Mouse (Mus musculus) neural tube, embryonic 15.5 days (tissue): ENCODE measurements at regions not wholly inside any gene's neighbourhood (a gene's known extent, or its start where the extent isn't known, plus 50 kb on each side); places are given as distances from the start of the nearest gene placed in this dataset.

Experiments used
- ATAC-seq: fragments of 200-750 bp; cut with Nextera tagmentation; 2 replicates; pipeline ENCODE4 v1.8.0; 2017; ENCODE audit warnings: mild to moderate bottlenecking, moderate TSS enrichment, moderate library complexity; ENCODE audit not compliant: low FRiP score
- H3K27ac ChIP-seq: fragments of 300-500 bp; sonication (generic); replicated peaks from 2 replicates; pipeline ENCODE4 v1.5.1; 2015; ENCODE audit warnings: mild to moderate bottlenecking, inconsistent platforms
- H3K27me3 ChIP-seq: fragments of 300-500 bp; sonication (generic); replicated peaks from 2 replicates; pipeline ENCODE4 v1.6.1; 2015; ENCODE audit warnings: inconsistent platforms
- H3K36me3 ChIP-seq: fragments of 300-500 bp; sonication (generic); 2 replicates; pipeline ENCODE4 v1.6.1; 2015; ENCODE audit warnings: inconsistent platforms
- H3K4me1 ChIP-seq: fragments of 300-500 bp; sonication (generic); 2 replicates; pipeline ENCODE4 v1.6.1; 2015; ENCODE audit warnings: inconsistent platforms
- H3K4me2 ChIP-seq: fragments of 300-500 bp; sonication (generic); 2 replicates; pipeline ENCODE4 v1.6.1; 2015; ENCODE audit warnings: inconsistent platforms, mild to moderate bottlenecking, moderate library complexity
- H3K4me3 ChIP-seq: fragments of 300-500 bp; sonication (generic); replicated peaks from 2 replicates; pipeline ENCODE4 v1.5.1; 2015; ENCODE audit warnings: mild to moderate bottlenecking, inconsistent platforms
- H3K9ac ChIP-seq: fragments of 300-500 bp; sonication (generic); replicated peaks from 2 replicates; pipeline ENCODE4 v1.6.1; 2015; ENCODE audit warnings: mild to moderate bottlenecking, inconsistent platforms
- H3K9me3 ChIP-seq: fragments of 300-500 bp; sonication (generic); replicated peaks from 2 replicates; pipeline ENCODE4 v1.6.1; 2016; ENCODE audit warnings: inconsistent platforms
- WGBS: fragments of 180-500 bp; shearing (Covaris S2); methylation state at CpG from one replicate; pipeline ENCODE4 v1.1.7; 2015; ENCODE audit warnings: mixed read lengths; 5-methylcytosine and 5-hydroxymethylcytosine counted together

DNA sequence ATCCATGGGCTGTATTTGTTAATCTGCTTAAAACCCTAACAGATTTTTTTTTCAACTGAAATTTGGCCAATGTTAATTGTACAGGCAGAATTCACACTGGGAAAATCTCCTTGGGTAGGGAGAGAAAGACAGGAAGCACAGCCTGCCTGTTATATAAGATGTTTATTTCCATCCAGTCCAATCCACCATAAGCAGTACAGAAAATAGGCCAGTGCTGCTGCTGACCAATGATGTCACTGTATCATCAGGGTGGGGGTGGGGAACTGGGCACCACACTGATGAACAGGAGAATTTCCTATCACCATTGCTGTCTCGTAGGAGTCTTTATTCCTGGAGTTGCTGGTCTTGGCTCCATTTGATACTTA, 320.0 kb upstream of the Dcn start:
- no peak overlapping the region for H3K4me2 ChIP-seq
- peak overlapping the region; percentile 19; the same call in 1 of the 2 replicates for H3K27ac ChIP-seq
- peaks cover 19% of the 10 kb centered on the region for H3K4me1 ChIP-seq
- no peaks in the 10 kb centered on the region for H3K9me3 ChIP-seq
- ATAC-seq, result peak; percentile 42; the same call in 1 of the 2 replicates
- no peak overlapping the region for H3K4me3 ChIP-seq
- 44% methylated on average over 1 of the region's 1 CpGs for WGBS
- no peak overlapping the region for H3K9ac ChIP-seq
- no peaks in the 10 kb centered on the region for H3K36me3 ChIP-seq
- H3K27me3 ChIP-seq, result no peaks in the 10 kb centered on the region

DNA sequence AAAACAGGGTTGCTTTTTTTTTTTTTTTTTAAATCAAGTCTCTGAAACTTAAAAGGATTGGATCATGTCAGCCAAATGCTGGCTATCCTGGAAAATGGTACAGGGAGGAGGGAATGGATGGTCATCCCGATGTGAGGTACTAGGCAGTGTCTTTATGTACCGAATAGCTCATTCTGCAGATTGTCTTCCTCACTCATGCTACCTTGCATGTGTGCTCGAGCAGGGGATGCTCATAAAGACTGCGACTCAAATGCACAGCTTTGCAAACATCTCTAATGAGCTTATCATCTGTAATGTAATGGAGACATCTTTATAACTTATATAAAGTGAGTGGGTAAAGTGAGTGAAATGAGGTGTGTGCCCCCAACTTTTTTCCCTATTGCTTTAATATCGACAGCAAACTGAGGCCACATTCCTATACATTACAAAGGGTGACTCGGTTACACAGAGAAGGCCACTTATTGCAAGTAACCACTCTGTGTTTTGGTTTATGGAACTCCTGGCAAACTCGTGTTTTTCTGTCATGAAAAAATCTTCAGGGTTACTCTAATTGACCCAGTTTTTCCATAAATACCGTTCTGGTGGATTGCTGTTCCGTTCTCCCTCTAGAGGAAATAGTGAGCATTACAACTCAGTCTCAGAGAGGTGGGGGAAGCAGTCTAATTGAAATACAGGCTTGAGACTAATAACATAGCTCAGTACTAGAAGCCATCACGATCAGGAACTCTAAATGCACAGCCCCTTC, 319.4 kb upstream of the Dcn start:
- 48% methylated on average over 10 of the region's 10 CpGs for WGBS
- ATAC-seq, result peak; percentile 56; the same call in 1 of the 2 replicates
- no peaks in the 10 kb centered on the region for H3K9me3 ChIP-seq
- H3K27ac ChIP-seq, result no peak overlapping the region
- H3K36me3 ChIP-seq, result no peaks in the 10 kb centered on the region
- H3K4me1 ChIP-seq, result peaks cover 19% of the 10 kb centered on the region
- H3K27me3 ChIP-seq, result no peaks in the 10 kb centered on the region
- no peak overlapping the region for H3K9ac ChIP-seq
- H3K4me3 ChIP-seq, result no peak overlapping the region
- H3K4me2 ChIP-seq, result no peak overlapping the region

DNA sequence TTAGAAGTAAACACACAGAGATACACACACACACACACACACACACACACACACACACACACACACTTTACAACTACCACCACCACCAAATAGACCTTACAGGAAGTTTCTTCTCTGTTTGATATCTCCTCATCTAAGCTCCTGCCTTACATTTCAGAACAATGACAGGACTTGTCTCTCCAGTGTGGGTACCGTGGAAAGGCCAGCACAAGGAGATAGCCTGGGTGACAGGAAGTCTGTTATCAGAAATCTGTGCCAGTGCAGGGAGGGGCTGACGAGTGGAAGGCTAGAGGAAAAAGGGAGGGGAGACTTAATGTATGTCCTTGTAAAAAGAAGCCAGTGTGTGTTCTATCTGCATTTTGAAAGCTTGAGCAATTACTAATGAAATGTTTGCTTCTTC, 318.5 kb upstream of the Dcn start:
- H3K4me2 ChIP-seq, result no peak overlapping the region
- no peak for ATAC-seq
- WGBS, result 37% methylated on average over 2 of the region's 2 CpGs
- H3K9me3 ChIP-seq, result no peaks in the 10 kb centered on the region
- peaks cover 19% of the 10 kb centered on the region for H3K4me1 ChIP-seq
- no peaks in the 10 kb centered on the region for H3K27me3 ChIP-seq
- H3K4me3 ChIP-seq, result no peak overlapping the region
- no peaks in the 10 kb centered on the region for H3K36me3 ChIP-seq
- no peak overlapping the region for H3K27ac ChIP-seq
- no peak overlapping the region for H3K9ac ChIP-seq

DNA sequence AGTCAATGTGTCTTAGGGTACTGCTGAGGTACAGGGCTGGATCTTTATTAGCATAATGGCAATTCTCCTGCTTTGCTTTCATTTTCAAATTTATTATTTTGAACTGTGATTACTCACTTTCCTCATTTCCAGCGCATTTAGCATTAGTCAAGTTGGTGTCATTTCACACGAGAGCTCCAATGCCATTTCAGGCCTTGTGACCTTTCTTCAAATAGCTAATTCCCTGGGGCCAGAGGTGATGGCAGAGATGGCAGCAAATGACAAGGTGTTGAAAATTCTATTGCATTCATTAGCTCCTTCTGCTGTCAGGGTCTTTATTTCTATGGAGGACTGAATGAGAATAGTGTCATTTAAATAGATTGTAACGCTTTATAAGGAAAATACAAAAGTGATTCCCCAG, 300.9 kb upstream of the Dcn start:
- H3K4me1 ChIP-seq, result no peaks in the 10 kb centered on the region
- no peaks in the 10 kb centered on the region for H3K9me3 ChIP-seq
- no peak overlapping the region for H3K27ac ChIP-seq
- WGBS, result 67% methylated on average over 3 of the region's 3 CpGs
- ATAC-seq, result no peak
- no peaks in the 10 kb centered on the region for H3K27me3 ChIP-seq
- H3K4me2 ChIP-seq, result no peak overlapping the region
- no peak overlapping the region for H3K9ac ChIP-seq
- no peak overlapping the region for H3K4me3 ChIP-seq
- H3K36me3 ChIP-seq, result no peaks in the 10 kb centered on the region

DNA sequence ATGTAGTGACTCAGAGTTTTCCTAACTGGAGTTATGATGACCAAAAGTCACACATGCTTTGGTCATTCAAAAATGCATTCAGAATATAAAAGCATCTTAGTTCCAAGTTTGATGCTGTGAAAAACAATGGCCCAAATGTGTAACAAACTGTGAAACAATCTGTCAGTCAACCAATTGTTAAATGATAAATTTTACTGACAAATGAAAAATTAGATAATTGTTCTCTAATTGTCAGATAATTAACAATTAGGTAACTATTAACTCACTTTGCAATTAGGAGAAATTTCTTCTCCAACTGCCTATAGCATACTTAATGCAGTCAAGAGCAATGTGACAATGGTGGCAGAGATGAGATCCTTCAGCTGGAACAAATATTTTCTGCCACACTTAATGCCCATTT, 289.7 kb upstream of the Dcn start:
- H3K27me3 ChIP-seq, result no peaks in the 10 kb centered on the region
- no peaks in the 10 kb centered on the region for H3K36me3 ChIP-seq
- no peak overlapping the region for H3K27ac ChIP-seq
- no peak overlapping the region for H3K4me3 ChIP-seq
- H3K4me2 ChIP-seq, result no peak overlapping the region
- no peaks in the 10 kb centered on the region for H3K4me1 ChIP-seq
- no peak for ATAC-seq
- no peak overlapping the region for H3K9ac ChIP-seq
- H3K9me3 ChIP-seq, result no peaks in the 10 kb centered on the region

DNA sequence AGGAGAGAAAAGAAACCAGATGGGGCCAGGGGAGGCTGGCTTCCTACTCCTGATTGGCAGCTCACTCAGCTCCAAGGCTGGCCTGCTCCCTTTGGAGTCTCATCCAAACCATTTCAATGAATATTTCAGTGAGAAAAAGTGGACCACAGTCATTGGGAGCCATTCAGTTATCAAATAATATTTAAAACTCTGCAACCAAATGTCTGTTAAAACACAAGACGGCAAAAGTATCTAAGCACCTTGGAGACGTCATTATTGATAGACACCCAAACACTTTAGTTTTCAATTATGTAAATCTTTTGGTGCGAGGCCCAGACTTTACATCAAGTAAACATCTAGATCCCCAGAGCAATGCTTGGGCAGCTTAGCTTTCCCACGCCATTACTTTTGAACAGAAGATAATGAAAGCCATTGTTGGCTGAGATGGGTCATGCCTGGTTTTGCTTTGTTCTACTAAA, 268.1 kb upstream of the Dcn start:
- 54% methylated on average over 4 of the region's 4 CpGs for WGBS
- H3K27me3 ChIP-seq, result no peaks in the 10 kb centered on the region
- ATAC-seq, result no peak
- H3K4me3 ChIP-seq, result no peak overlapping the region
- H3K27ac ChIP-seq, result no peak overlapping the region
- H3K4me2 ChIP-seq, result no peak overlapping the region
- H3K4me1 ChIP-seq, result no peaks in the 10 kb centered on the region
- no peak overlapping the region for H3K9ac ChIP-seq
- no peaks in the 10 kb centered on the region for H3K9me3 ChIP-seq
- H3K36me3 ChIP-seq, result no peaks in the 10 kb centered on the region

DNA sequence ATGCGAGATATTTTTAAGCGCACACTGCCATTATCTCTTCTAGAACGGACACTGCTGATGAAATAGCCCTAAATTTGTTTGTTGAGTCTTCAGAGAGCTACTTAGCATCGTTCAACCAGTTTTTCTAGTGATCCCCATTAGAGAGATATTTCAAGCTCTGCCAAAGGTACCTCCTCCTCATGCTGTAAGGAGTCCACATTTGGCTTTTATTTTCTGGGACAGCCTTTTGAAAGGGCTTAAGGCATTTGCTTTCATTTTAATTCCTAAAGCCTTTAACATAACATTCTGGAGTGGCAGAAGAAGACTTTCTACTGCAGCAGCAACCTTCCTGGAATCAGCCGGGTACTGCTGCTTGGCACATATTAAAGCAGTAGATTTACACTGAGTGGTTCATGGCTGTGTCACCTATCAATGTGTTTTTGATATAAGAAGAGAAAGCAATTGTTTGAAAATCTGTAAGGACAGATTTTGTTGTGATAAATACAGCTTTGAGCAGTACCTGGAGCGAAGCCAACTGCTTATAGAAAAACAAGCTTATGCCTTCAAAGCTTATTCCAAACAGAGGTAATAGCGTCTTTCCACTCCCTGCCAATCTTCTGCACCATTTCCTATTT, 267.5 kb upstream of the Dcn start:
- Histone ChIP-seq H3K9me3 (no peaks in the 10 kb centered on the region), H3K27ac (no peak overlapping the region), H3K27me3 (no peaks in the 10 kb centered on the region), H3K9ac (no peak overlapping the region), H3K36me3 (no peaks in the 10 kb centered on the region), H3K4me2 (no peak overlapping the region), H3K4me3 (no peak overlapping the region), H3K4me1 (no peaks in the 10 kb centered on the region)
- 69% methylated on average over 7 of the region's 7 CpGs for WGBS
- no peak for ATAC-seq

DNA sequence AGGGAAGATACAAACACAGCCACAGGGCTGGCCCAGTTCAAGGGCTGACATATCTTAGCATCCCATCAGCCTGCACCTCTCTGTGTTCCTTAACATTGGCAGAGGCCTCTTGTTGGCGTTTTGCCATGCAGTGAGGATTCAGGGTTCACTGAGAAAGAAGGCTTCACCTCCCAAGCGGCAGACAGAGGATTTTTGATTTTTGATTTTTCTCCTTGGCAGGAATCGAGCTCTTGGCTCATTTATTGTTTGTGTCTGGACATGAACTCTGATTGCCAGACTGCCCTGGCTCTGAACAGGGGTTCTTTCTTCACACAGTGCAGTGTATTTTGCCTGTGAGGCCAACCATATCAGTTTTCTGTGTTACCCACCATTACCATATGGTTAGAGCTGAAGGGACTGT, 259.9 kb upstream of the Dcn start:
- no peak overlapping the region for H3K9ac ChIP-seq
- H3K36me3 ChIP-seq, result no peaks in the 10 kb centered on the region
- no peaks in the 10 kb centered on the region for H3K4me1 ChIP-seq
- H3K27me3 ChIP-seq, result no peaks in the 10 kb centered on the region
- H3K4me2 ChIP-seq, result no peak overlapping the region
- WGBS, result 70% methylated on average over 3 of the region's 3 CpGs
- no peaks in the 10 kb centered on the region for H3K9me3 ChIP-seq
- no peak overlapping the region for H3K4me3 ChIP-seq
- H3K27ac ChIP-seq, result no peak overlapping the region
- ATAC-seq, result no peak

DNA sequence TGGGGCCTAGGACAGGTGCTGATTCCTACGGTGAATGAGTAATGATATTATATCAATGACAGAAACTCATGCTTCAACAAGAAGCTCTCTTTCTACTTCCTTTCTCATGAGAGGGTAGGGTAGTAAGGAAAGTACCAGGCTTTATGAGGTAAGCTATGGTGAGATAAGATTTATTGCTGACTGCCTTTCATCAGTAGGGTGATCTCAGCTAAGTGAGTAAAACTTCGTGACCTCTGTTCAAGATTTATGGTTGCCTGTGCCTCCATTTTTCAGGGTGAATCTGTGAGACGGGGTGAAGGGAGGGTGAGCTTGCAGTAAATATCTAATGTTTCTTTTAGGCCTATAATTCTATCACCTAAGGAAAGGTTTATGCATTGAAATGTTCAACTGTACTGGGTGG, 259.0 kb upstream of the Dcn start:
- ATAC-seq, result no peak
- H3K4me1 ChIP-seq, result no peaks in the 10 kb centered on the region
- no peak overlapping the region for H3K4me2 ChIP-seq
- H3K9me3 ChIP-seq, result no peaks in the 10 kb centered on the region
- H3K36me3 ChIP-seq, result no peaks in the 10 kb centered on the region
- no peak overlapping the region for H3K4me3 ChIP-seq
- no peaks in the 10 kb centered on the region for H3K27me3 ChIP-seq
- H3K27ac ChIP-seq, result no peak overlapping the region
- 66% methylated on average over 3 of the region's 3 CpGs for WGBS
- H3K9ac ChIP-seq, result no peak overlapping the region

DNA sequence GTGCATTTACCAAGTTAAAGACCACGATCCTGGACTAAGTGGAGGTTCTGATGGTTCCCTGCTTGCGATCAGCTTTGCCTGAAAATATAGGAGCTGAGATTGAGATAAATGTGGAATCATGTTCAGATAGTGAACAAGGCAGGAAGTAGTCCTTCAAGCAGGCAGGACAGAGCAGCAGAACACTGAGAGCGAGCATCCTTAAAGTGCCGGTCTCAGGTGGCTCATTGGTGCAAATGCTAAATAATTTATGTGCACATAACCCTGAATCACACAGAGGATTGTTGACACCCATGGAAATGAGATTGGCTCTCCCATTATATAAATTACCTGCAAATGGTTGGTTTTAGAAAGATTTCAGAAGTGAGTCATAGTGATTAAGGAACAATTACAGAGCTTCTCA, 243.8 kb upstream of the Dcn start:
- ATAC-seq, result 0 out of 2 replicates have a peak, but pooled peaks have one; percentile 38
- H3K9ac ChIP-seq, result no peak overlapping the region
- 0 out of 2 replicates have a peak, but pooled peaks cover 6% of the 10 kb centered on the region for H3K4me1 ChIP-seq
- no peaks in the 10 kb centered on the region for H3K36me3 ChIP-seq
- no peaks in the 10 kb centered on the region for H3K27me3 ChIP-seq
- peak overlapping the region; percentile 15; the same call in 1 of the 2 replicates for H3K4me2 ChIP-seq
- H3K27ac ChIP-seq, result no peak overlapping the region
- 31% methylated on average over 4 of the region's 4 CpGs for WGBS
- no peak overlapping the region for H3K4me3 ChIP-seq
- no peaks in the 10 kb centered on the region for H3K9me3 ChIP-seq

DNA sequence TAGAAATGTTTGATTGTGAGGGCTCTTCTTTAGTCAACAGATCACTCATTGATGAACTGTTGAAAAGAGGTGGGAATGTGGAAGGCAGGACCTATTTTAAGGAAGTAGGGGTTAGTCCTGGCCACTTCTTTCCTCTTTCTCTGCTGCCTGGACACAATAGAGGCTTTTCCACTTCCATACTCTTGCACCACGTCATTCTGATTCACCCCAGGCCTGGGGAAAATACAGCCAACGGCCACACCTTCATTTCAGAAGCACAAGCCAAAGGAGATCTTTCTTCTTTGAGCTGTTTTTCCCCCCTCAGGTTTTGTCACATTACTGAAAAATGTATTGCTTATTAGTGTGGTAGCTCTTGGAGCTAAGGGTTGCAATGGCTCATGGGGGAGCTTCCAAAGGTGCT, 237.9 kb upstream of the Dcn start:
- no peaks in the 10 kb centered on the region for H3K27me3 ChIP-seq
- H3K4me1 ChIP-seq, result no peaks in the 10 kb centered on the region
- no peaks in the 10 kb centered on the region for H3K9me3 ChIP-seq
- no peak overlapping the region for H3K27ac ChIP-seq
- no peak overlapping the region for H3K4me3 ChIP-seq
- no peak overlapping the region for H3K4me2 ChIP-seq
- 71% methylated on average over 2 of the region's 2 CpGs for WGBS
- no peaks in the 10 kb centered on the region for H3K36me3 ChIP-seq
- ATAC-seq, result no peak
- H3K9ac ChIP-seq, result no peak overlapping the region

DNA sequence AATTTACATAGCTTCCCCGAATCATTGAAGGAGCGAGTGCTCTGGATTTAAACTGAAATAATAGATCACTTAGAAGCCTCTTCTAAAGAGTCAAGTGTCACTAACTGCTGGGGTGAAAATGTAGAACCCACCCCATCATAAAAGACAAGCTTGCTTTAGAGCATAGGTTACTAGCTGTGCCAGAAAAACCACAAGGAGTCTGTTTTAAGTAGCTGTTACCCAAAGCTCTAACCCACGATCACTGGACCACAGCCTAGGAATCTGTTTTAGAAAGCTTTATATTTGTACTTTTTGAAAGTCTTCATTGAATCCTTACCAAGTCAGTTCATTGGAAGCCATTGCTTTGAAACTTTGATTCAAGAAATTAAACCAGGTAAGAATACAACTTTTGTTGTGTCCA, 233.7 kb upstream of the Dcn start:
- H3K4me3 ChIP-seq, result no peak overlapping the region
- WGBS, result 81% methylated on average over 3 of the region's 3 CpGs
- no peak overlapping the region for H3K4me2 ChIP-seq
- ATAC-seq, result no peak
- no peaks in the 10 kb centered on the region for H3K4me1 ChIP-seq
- H3K9me3 ChIP-seq, result no peaks in the 10 kb centered on the region
- no peaks in the 10 kb centered on the region for H3K36me3 ChIP-seq
- H3K9ac ChIP-seq, result no peak overlapping the region
- no peak overlapping the region for H3K27ac ChIP-seq
- H3K27me3 ChIP-seq, result no peaks in the 10 kb centered on the region
